Mouse (Mus musculus): ENCODE measurements around the gene Commd7. TPM values are rescaled to one million over a fixed set of nuclear protein-coding genes. Genes with fewer than 3 reads are reported as not detected.

Gene Commd7
- 142 TPM for polyA plus RNA-seq (2017; shearing (Covaris generic))

GRCm38 (mm10) chr2:153631976-153632870, at the start of gene Commd7:
Commd7 (minus strand) TSS chr2:153632781.

DNA sequence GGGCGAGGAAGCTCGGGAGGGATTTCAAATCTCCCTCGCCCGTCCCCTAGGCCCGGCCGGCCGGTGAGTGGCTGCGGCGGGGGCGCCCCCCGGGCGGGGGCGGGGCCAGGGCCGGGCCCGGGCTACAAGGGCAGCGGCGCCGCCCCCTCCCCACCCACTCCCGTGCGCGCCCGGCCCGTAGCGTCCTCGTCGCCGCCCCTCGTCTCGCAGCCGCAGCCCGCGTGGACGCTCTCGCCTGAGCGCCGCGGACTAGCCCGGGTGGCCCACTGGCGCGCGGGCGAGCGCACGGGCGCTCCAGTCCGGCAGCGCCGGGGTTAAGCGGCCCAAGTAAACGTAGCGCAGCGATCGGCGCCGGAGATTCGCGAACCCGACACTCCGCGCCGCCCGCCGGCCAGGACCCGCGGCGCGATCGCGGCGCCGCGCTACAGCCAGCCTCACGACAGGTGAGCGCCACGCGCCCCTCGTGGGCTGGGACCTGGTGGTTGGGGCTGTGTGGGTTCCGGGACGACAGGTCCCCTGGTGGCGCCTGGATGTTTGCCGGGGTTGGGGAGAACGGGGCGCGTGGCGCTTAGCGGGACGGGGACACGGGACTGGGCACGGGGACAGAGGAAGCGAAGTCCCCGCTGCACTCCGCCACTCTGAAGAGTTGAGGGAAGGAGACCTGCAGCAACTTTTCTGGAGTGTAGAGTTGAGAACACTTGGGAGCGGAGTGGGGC, 16.9 kb upstream of the Commd7 start, which contains the start of gene Dnmt3b:
Gene Dnmt3b, plus strand, starts transcription at position 153 of the 716 bp plus-strand sequence.

Other genes starting within 250 kb of the Commd7 start
- not detected for gene 4930404H24Rik, start 140.0 kb downstream of the Commd7 start, polyA plus RNA-seq (2017; shearing (Covaris generic))
- gene Nol4l, start 102.8 kb downstream of the Commd7 start, polyA plus RNA-seq (2017; shearing (Covaris generic)) = 4.4 TPM
- gene Dnmt3b, start 16.7 kb upstream of the Commd7 start, polyA plus RNA-seq (2017; shearing (Covaris generic)) = 5.3 TPM
- not detected for gene Dnmt3c, start 63.9 kb upstream of the Commd7 start, polyA plus RNA-seq (2017; shearing (Covaris generic))
- gene Mapre1, start 108.5 kb upstream of the Commd7 start, polyA plus RNA-seq (2017; shearing (Covaris generic)) = 227 TPM
- 0.82 TPM for gene Efcab8, start 147.2 kb upstream of the Commd7 start, polyA plus RNA-seq (2017; shearing (Covaris generic))
- not detected for gene Sun5, start 238.3 kb upstream of the Commd7 start, polyA plus RNA-seq (2017; shearing (Covaris generic))
- not detected for gene Bpifb2, start 242.3 kb upstream of the Commd7 start, polyA plus RNA-seq (2017; shearing (Covaris generic))